Mouse (Mus musculus) forebrain, embryonic 10.5 days (tissue): ENCODE results near the gene Ipcef1. TPM values are rescaled to one million over a fixed set of nuclear protein-coding genes. Genes with fewer than 3 reads are reported as not detected.
A peak's percentile ranks its signal among the peaks of the same experiment; 100 is the strongest.

Experiments
- DNase-seq: peaks from one replicate; pipeline ENCODE4 v3.0.0-alpha.2; 2017; ENCODE audit warnings: low spot score; ENCODE audit errors: extremely low spot score
- H3K27ac ChIP-seq: fragments of 300-500 bp; sonication (generic); 2 replicates; pipeline ENCODE4 v1.5.1; 2016; ENCODE audit warnings: mild to moderate bottlenecking
- H3K27me3 ChIP-seq: fragments of 300-500 bp; sonication (generic); 2 replicates; pipeline ENCODE4 v1.6.1; 2016; ENCODE audit warnings: mild to moderate bottlenecking; ENCODE audit not compliant: poor library complexity, severe bottlenecking
- H3K36me3 ChIP-seq: fragments of 300-500 bp; sonication (generic); replicated peaks from 2 replicates; pipeline ENCODE4 v1.6.1; 2016; ENCODE audit warnings: mild to moderate bottlenecking, moderate library complexity
- H3K4me1 ChIP-seq: fragments of 300-500 bp; sonication (generic); 2 replicates; pipeline ENCODE4 v1.6.1; 2016
- H3K4me3 ChIP-seq: fragments of 300-500 bp; sonication (generic); 2 replicates; pipeline ENCODE4 v1.5.1; 2016; ENCODE audit warnings: mild to moderate bottlenecking, moderate library complexity
- H3K9me3 ChIP-seq: fragments of 300-500 bp; sonication (generic); 2 replicates; pipeline ENCODE4 v1.6.1; 2016; ENCODE audit warnings: mild to moderate bottlenecking, moderate library complexity
- whole genome bisulfite sequencing: fragments of 180-500 bp; shearing (Covaris S2); methylation state at CpG from one replicate; pipeline ENCODE4 v1.1.7; 2016; 5-methylcytosine and 5-hydroxymethylcytosine counted together
- polyA plus RNA-seq: library from polyadenylated mRNA; unstranded; fragments of >200 nt; fragmentation: Nextera tagmentation; extraction: Ambion mirVana; gene quantifications from 2 replicates; pipeline ENCODE4 v1.2.1, GENCODE M21; 2016

Ipcef1 gene
- polyA plus RNA-seq, 1 experiment from 2014 or later: 0.26 TPM

- WGBS: 25% methylated on average over 6 of the region's 6 CpGs
- H3K27me3 ChIP-seq: no peaks in the 10 kb centered on the region
- peaks cover 16% of the 10 kb centered on the region for H3K4me1 ChIP-seq
- H3K9me3 ChIP-seq: no peaks in the 10 kb centered on the region
- DNase-seq: no peak
- no peaks in the 10 kb centered on the region for H3K36me3 ChIP-seq
- H3K4me3 ChIP-seq: peak overlapping the region; percentile 20; the same call in 1 of the 2 replicates
- peak overlapping the region; percentile 65 for H3K27ac ChIP-seq
Observed at GRCm38 (mm10) chr10:6980236-6980635, 72.0 kb downstream of the Ipcef1 start.

- H3K4me1 ChIP-seq: peaks cover 16% of the 10 kb centered on the region
- peak overlapping the region; percentile 65 for H3K27ac ChIP-seq
- H3K36me3 ChIP-seq: no peaks in the 10 kb centered on the region
- peak overlapping the region; percentile 20; the same call in 1 of the 2 replicates for H3K4me3 ChIP-seq
- no peak for DNase-seq
- H3K27me3 ChIP-seq: no peaks in the 10 kb centered on the region
- H3K9me3 ChIP-seq: no peaks in the 10 kb centered on the region
- WGBS: 61% methylated on average over 8 of the region's 8 CpGs
Observed at GRCm38 (mm10) chr10:6979789-6980188, 72.5 kb downstream of the Ipcef1 start.

GRCm38 (mm10) chr10:6979216-6979615 lies 73.1 kb downstream of the Ipcef1 start:
- no peaks in the 10 kb centered on the region for H3K9me3 ChIP-seq
- 79% methylated on average over 7 of the region's 7 CpGs for WGBS
- no peak for DNase-seq
- H3K36me3 ChIP-seq: no peaks in the 10 kb centered on the region
- no peaks in the 10 kb centered on the region for H3K27me3 ChIP-seq
- H3K27ac ChIP-seq: no peak overlapping the region
- H3K4me1 ChIP-seq: peaks cover 16% of the 10 kb centered on the region
- no peak overlapping the region for H3K4me3 ChIP-seq

GRCm38 (mm10) chr10:6978733-6979132 lies 73.5 kb downstream of the Ipcef1 start:
- Histone ChIP-seq H3K9me3 (no peaks in the 10 kb centered on the region), H3K4me3 (no peak overlapping the region), H3K4me1 (peaks cover 16% of the 10 kb centered on the region), H3K36me3 (no peaks in the 10 kb centered on the region), H3K27me3 (no peaks in the 10 kb centered on the region), H3K27ac (no peak overlapping the region)
- 89% methylated on average over 1 of the region's 1 CpGs for whole genome bisulfite sequencing
- DNase-seq: no peak

GRCm38 (mm10) chr10:6977843-6978242 lies 74.4 kb downstream of the Ipcef1 start:
- H3K4me3 ChIP-seq: no peak overlapping the region
- no peaks in the 10 kb centered on the region for H3K9me3 ChIP-seq
- 79% methylated on average over 2 of the region's 2 CpGs for WGBS
- H3K4me1 ChIP-seq: peaks cover 16% of the 10 kb centered on the region
- no peak for DNase-seq
- H3K27ac ChIP-seq: no peak overlapping the region
- no peaks in the 10 kb centered on the region for H3K36me3 ChIP-seq
- no peaks in the 10 kb centered on the region for H3K27me3 ChIP-seq

GRCm38 (mm10) chr10:6968334-6968733 lies 83.9 kb downstream of the Ipcef1 start:
- no peak for DNase-seq
- no peaks in the 10 kb centered on the region for H3K36me3 ChIP-seq
- no peak overlapping the region for H3K4me3 ChIP-seq
- WGBS: 94% methylated on average over 1 of the region's 1 CpGs
- no peak overlapping the region for H3K27ac ChIP-seq
- no peaks in the 10 kb centered on the region for H3K9me3 ChIP-seq
- no peaks in the 10 kb centered on the region for H3K4me1 ChIP-seq
- H3K27me3 ChIP-seq: no peaks in the 10 kb centered on the region

GRCm38 (mm10) chr10:6967588-6968242 lies 84.6 kb downstream of the Ipcef1 start:
- DNase-seq: no peak
- Histone ChIP-seq H3K4me3 (no peak overlapping the region), H3K27ac (no peak overlapping the region), H3K27me3 (no peaks in the 10 kb centered on the region), H3K9me3 (no peaks in the 10 kb centered on the region), H3K36me3 (no peaks in the 10 kb centered on the region), H3K4me1 (no peaks in the 10 kb centered on the region)
- WGBS: 91% methylated on average over 8 of the region's 8 CpGs

- H3K36me3 ChIP-seq: no peaks in the 10 kb centered on the region
- H3K4me3 ChIP-seq: no peak overlapping the region
- no peaks in the 10 kb centered on the region for H3K4me1 ChIP-seq
- no peaks in the 10 kb centered on the region for H3K9me3 ChIP-seq
- 74% methylated on average over 5 of the region's 5 CpGs for WGBS
- no peaks in the 10 kb centered on the region for H3K27me3 ChIP-seq
- DNase-seq: no peak
- no peak overlapping the region for H3K27ac ChIP-seq
Observed at GRCm38 (mm10) chr10:6958791-6959190, 93.5 kb downstream of the Ipcef1 start.

GRCm38 (mm10) chr10:6956357-6956756 lies 95.9 kb downstream of the Ipcef1 start:
- DNase-seq: no peak
- Histone ChIP-seq H3K4me3 (no peak overlapping the region), H3K4me1 (no peaks in the 10 kb centered on the region), H3K9me3 (no peaks in the 10 kb centered on the region), H3K27me3 (no peaks in the 10 kb centered on the region), H3K27ac (no peak overlapping the region), H3K36me3 (no peaks in the 10 kb centered on the region)
- 95% methylated on average over 2 of the region's 2 CpGs for WGBS

- Histone ChIP-seq H3K9me3 (no peaks in the 10 kb centered on the region), H3K4me1 (no peaks in the 10 kb centered on the region), H3K4me3 (no peak overlapping the region), H3K27me3 (no peaks in the 10 kb centered on the region), H3K36me3 (no peaks in the 10 kb centered on the region), H3K27ac (no peak overlapping the region)
- no peak for DNase-seq
Observed at GRCm38 (mm10) chr10:6954533-6954932, 97.7 kb downstream of the Ipcef1 start.

- Histone ChIP-seq H3K36me3 (no peaks in the 10 kb centered on the region), H3K27me3 (no peaks in the 10 kb centered on the region), H3K4me3 (no peak overlapping the region), H3K4me1 (no peaks in the 10 kb centered on the region), H3K9me3 (no peaks in the 10 kb centered on the region), H3K27ac (no peak overlapping the region)
- 88% methylated on average over 1 of the region's 1 CpGs for WGBS
- DNase-seq: no peak
Observed at GRCm38 (mm10) chr10:6953115-6953514, 99.2 kb downstream of the Ipcef1 start.

- Histone ChIP-seq H3K27ac (no peak overlapping the region), H3K36me3 (no peaks in the 10 kb centered on the region), H3K4me1 (no peaks in the 10 kb centered on the region), H3K4me3 (no peak overlapping the region), H3K9me3 (no peaks in the 10 kb centered on the region), H3K27me3 (no peaks in the 10 kb centered on the region)
- WGBS: 88% methylated on average over 4 of the region's 4 CpGs
- no peak for DNase-seq
Observed at GRCm38 (mm10) chr10:6936671-6937425, 115.4 kb downstream of the Ipcef1 start.

GRCm38 (mm10) chr10:6934776-6935175 lies 117.5 kb downstream of the Ipcef1 start:
- H3K36me3 ChIP-seq: no peaks in the 10 kb centered on the region
- H3K9me3 ChIP-seq: no peaks in the 10 kb centered on the region
- H3K4me3 ChIP-seq: no peak overlapping the region
- no peak for DNase-seq
- no peak overlapping the region for H3K27ac ChIP-seq
- 75% methylated on average over 3 of the region's 3 CpGs for WGBS
- no peaks in the 10 kb centered on the region for H3K27me3 ChIP-seq
- no peaks in the 10 kb centered on the region for H3K4me1 ChIP-seq
